Mouse (Mus musculus): ENCODE results near the gene Igflr1.

The Igflr1 gene

GRCm38 (mm10) chr7:30564970-30565571, at the start of gene Igflr1:
TSS of gene Igflr1 (plus strand) at chr7:30565427.
- no peak for DNase-seq (ENCODE audit: low spot score)

GRCm38 (mm10) chr7:30518325-30518724, 46.9 kb upstream of the Igflr1 start:
- no peak for DNase-seq (ENCODE audit: low spot score)

DNA sequence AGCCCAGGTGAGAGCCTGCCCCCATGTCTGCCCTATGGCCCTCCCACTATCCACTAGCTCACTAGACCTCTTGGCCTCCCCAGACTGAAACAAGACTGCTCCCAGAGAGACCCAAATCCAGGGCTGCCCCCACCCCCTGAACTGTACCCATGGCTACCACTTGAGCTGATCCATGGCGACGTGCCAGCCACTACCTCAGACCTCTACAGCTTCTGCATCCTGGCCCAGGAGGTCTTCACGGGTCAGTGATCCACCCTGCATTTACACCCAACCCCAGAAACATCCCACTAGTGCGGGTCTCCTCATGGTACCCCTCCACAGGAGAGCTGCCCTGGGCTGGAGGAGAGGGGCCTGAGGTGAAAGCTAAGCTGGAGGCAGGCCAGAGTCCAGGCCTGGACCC, 44.8 kb upstream of the Igflr1 start:
- no peak for DNase-seq (ENCODE audit: low spot score)

- DNase-seq (ENCODE audit: low spot score): no peak
Observed at GRCm38 (mm10) chr7:30520856-30521255, 44.4 kb upstream of the Igflr1 start.

- DNase-seq (ENCODE audit: low spot score): no peak
Observed at GRCm38 (mm10) chr7:30522871-30523270, 42.4 kb upstream of the Igflr1 start.

DNA sequence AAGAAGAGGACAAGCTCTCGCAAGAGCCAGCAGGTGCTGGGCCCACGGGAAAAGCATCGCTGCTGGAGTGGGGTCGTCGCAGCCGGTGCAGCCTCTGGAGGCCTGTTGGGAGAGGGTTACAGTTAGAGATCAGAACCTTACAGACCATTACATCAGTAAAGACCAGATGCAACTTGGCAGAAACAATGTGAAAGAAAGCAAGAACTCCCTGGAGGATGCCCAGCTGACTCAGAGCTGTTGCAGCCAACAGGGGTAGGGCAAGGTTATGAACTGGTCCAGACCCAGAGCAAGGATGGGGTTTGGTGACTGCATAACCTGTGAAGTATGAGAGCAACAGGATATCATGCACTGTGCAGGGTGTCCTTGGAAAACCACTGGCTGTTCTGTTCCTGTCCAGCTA, 40.7 kb upstream of the Igflr1 start:
- no peak for DNase-seq (ENCODE audit: low spot score)

DNA sequence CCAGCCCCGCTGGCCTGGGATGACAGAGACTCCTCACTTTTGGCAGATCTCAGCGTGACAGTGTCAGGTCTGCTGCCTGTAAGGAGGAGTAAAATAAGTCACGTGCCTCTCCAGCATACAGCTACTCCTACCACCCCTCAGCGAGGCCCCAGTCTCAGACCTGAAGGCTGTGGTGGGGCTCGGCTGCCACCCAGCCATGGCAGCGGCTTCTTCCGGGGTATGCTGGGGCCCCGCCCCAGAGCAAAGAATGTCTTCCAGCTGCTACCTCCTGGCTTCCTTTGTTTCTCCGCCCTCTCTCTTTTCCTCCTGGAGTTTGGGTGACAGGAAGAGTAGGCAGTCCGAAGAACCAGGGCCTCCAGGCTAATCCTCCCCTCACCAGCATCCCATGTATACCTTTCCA, 39.3 kb upstream of the Igflr1 start:
- DNase-seq (ENCODE audit: low spot score): no peak

DNA sequence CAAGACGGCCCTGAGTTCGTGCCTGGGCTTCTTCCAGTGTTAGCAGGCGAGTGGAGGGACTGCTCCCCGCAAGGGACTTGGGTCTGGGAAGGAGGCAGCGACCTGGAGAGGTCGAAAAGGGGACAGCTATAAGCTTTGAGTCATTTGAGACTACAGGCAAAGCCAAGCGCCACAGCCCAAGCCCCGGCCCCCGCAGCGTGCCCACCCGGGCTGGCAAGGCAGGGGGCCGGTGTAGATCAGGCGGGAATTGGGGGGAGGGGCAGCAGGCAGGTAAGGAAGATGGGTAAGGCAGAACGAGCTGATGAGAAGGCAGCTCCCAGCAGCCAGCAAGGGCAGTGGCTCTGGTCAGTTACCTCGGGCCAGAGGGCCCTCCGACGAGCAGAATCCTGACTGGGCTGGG, 38.8 kb upstream of the Igflr1 start:
- DNase-seq (ENCODE audit: low spot score): no peak

- no peak for DNase-seq (ENCODE audit: low spot score)
Observed at GRCm38 (mm10) chr7:30526981-30527380, 38.2 kb upstream of the Igflr1 start.

GRCm38 (mm10) chr7:30531291-30531815, 33.9 kb upstream of the Igflr1 start:
- DNase-seq (ENCODE audit: low spot score): no peak

- peak; percentile 62 for DNase-seq (ENCODE audit: low spot score)
Observed at GRCm38 (mm10) chr7:30532931-30533330, 32.3 kb upstream of the Igflr1 start.

DNA sequence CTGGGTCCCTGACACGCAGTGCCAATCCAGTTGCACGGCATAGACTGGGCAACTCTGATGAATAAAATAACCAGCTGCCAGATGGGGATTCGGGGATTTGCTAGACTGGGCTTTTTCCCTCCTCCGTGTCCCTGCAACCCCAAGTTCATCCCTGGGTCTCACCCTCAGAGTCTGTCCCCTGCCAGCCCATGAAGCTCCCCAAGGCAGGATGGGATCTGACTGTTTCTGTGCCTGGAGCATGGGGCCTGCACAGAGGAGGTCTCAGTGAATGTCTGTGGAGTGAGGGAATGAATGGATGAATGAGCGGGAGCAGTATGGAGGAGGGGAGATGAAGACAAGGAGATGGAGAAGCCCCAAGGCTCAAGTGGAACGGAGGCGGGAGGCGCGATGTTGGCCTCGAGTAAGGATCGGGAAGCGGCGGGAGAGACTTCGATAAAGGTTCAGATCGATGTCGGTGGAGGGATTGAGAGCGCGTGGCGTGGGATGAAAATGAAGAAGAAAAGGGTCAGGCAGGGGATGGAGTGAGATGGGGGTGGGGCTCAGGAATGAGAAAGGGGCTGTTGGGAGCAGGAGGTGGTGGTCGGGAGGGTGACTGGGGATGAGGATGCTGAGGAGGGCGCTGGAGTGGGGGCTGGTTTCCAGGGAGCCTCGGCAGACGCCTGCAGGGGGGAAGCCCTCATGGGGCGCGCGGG, 31.1 kb upstream of the Igflr1 start:
- DNase-seq (ENCODE audit: low spot score): peak; percentile 55

DNA sequence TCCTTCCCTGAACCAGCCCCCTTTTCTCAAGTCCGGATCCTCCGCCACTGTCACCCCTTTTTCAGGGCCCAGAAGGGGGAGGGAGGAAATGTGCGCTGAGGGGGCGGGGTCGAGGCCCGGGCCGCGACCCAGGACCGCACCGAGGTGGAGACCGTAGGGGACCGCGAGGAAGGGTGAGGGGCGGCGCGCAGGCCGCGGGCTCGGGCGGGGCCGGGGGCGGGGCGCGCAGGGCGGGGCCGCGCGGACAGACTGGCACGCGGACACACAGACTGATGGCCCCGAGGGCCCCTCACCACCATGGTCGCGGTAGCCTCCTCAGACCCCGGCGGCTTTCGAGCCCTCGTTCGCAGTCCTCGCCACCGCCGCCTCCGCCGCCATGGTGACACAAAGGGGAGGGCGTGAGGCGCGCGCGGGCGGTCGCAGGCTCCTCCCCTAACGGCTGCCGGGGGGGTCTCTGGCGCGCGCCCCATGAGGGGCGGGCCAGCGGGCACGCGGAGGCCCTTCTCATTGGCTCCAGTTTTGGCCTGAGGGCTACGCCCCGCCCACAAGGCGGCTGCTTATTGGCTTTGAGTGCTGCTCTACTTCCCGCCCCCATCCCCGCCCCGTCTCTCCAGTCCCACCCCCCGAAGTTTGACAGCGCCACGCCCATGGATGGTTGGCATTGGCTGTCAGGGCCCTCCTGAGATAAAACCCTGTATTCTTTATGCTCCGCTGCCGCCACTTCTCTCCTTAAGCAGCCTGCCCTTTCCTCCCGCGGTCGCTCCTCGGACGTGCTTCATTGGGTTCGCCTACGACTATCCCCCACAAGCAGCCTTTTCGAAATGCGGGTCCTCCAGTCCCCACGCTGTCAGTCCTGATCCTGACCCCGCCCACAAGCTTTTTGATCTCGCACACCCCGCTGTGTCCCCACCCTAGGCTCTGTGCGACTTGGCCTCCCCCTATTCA, 30.3 kb upstream of the Igflr1 start, which contains the start of gene Arhgap33:
Gene Arhgap33, minus strand, starts transcription at position 428 of the 945 bp plus-strand sequence.
- DNase-seq (ENCODE audit: low spot score): peak; percentile 99

- DNase-seq (ENCODE audit: low spot score): no peak
Observed at GRCm38 (mm10) chr7:30540572-30540971, 24.7 kb upstream of the Igflr1 start.

- no peak for DNase-seq (ENCODE audit: low spot score)
Observed at GRCm38 (mm10) chr7:30544327-30544726, 20.9 kb upstream of the Igflr1 start.

DNA sequence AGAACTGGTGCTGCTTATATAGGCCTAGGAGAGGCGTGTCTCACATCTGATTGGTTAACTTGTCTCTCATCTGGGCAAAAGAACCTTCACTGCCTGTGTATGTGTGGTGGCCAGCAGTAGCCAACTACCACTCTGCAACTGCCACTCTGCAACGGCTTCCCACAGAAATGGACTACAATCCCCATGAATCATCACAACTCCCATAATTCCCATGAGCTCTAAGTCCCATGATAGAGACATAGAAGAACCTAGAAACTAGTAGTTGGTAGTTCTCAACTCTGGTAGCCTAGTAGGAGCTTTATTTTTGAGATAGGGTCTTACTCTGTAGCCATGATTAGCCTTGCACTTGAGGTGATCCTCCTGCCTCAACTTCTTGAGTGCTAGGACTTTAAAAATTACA, 15.3 kb upstream of the Igflr1 start:
- no peak for DNase-seq (ENCODE audit: low spot score)

DNA sequence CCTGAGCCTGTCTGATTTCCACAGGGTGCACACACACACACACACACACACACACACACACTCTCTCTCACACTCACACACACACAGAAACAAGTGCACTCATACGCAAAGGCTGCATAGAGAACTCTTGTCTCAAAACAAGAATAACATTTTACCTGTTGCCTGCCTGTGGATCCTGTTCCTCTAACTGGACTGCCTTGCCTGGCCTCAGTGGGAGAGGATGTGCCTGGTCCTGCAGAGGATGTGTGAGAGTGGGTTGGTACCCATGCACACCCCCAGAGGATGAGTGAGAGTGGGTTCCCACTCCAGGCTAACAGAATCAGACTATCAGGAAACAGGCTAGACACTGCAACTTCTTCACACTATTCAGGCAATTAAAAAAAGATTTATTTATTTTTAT, 14.6 kb upstream of the Igflr1 start:
- DNase-seq (ENCODE audit: low spot score): no peak

- DNase-seq (ENCODE audit: low spot score): peak; percentile 90
Observed at GRCm38 (mm10) chr7:30551445-30552101, 13.7 kb upstream of the Igflr1 start.

DNA sequence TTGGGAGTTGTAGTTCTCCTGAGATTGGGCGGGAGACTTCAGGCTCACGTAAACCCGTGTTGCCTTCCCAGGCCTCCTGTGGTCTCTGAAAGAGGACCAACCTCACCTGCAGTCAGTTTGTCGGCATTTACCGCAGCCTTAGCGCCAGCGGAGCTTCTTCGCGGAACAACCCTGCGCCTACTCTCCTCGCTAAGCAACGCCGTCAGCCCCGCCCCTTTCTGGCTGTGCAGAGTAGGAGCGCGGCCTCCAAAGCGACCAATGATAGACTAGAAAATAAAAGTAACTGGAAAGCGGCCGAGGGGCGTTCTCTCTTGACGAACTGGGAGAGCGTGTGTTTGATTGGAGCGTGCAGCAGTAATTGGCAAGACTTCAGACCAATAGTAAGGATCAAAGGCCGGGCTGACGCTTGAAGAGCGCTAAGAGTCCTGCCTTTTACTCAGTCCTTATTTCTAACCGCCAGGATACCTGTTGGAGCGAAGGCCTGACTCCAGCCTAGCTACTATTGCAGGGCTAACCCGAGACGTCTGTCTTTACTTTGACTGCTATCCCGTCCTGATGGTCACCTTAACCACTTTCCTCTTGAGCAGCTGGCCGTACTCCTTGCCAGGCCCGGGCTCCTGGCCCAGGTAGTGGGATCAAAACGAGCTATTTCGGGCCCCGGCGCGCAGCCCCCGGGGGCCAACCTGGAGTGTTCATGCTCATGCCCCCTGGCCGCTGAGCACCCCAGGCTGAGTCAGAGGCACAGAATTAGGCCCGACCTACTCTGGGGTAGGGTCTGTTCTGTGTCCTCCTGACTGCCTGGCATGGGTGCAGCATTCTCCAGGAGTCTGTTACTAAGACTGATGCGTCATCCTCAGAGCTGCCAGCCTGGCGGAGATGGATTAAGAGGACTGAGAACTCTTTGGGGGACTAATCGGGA, 12.9 kb upstream of the Igflr1 start, which contains the start of the genes Hspb6 and Proser3:
Gene Hspb6, plus strand, starts transcription at position 77 of the 919 bp plus-strand sequence.
Gene Proser3, minus strand, starts transcription at position 198 of the 919 bp plus-strand sequence.
- peak; percentile 99 for DNase-seq (ENCODE audit: low spot score)

- no peak for DNase-seq (ENCODE audit: low spot score)
Observed at GRCm38 (mm10) chr7:30553021-30553589, 12.1 kb upstream of the Igflr1 start.
